17 mouse cellular contexts compared by ENCODE assay signal in genomic region chr19:56364563-56364962, GRCm38 (mm10). TPM values are rescaled to one million over a fixed set of nuclear protein-coding genes. Genes with fewer than 3 reads are reported as not detected.
DNase-seq lines count a peak whose midpoint lies in the region; ATAC-seq lines count a peak whose summit lies in the region.
"Had no signal": no experiment of that assay in that cellular context is flagged by ENCODE, and none has a peak within 500 bp of the region (broad histone marks: within the 10 kb centered on the region; RNA-seq: fewer than 3 reads in every experiment).

No protein-coding gene starts in this region.

- H3K27me3 ChIP-seq in kidney, embryonic 16.5 days (ENCODE audit: insufficient read depth, low read length) = no peaks in the 10 kb centered on the region
- no peaks in the 10 kb centered on the region for H3K27me3 ChIP-seq in lung, embryonic 16.5 days (ENCODE audit: control insufficient read depth, insufficient read depth, low read depth, low read length)
- no peaks in the 10 kb centered on the region for H3K27me3 ChIP-seq in stomach, embryonic 15.5 days (replicated peaks)
- H3K27me3 ChIP-seq in heart, embryonic 10.5 days (ENCODE audit: insufficient read depth, poor library complexity, severe bottlenecking) = no peaks in the 10 kb centered on the region
- H3K27me3 ChIP-seq: embryonic facial prominence, embryonic 13.5 days; forebrain, embryonic 12.5 days; hindbrain, embryonic 13.5 days had no signal

- H3K4me3 ChIP-seq in kidney, embryonic 16.5 days (ENCODE audit: low read length) = no peak overlapping the region
- H3K4me3 ChIP-seq in lung, embryonic 16.5 days (ENCODE audit: low read length) = no peak overlapping the region
- H3K4me3 ChIP-seq in stomach, embryonic 15.5 days (replicated peaks) = no peak overlapping the region
- H3K4me3 ChIP-seq in heart, embryonic 10.5 days = no peak overlapping the region
- H3K4me3 ChIP-seq: embryonic facial prominence, embryonic 13.5 days; forebrain, embryonic 12.5 days; hindbrain, embryonic 13.5 days had no signal

- H3K36me3 ChIP-seq in kidney, embryonic 16.5 days (ENCODE audit: insufficient read depth, low read length) = no peaks in the 10 kb centered on the region
- H3K36me3 ChIP-seq in lung, embryonic 16.5 days (ENCODE audit: control insufficient read depth, insufficient read depth, low read length) = no peaks in the 10 kb centered on the region
- no peaks in the 10 kb centered on the region for H3K36me3 ChIP-seq in stomach, embryonic 15.5 days
- peaks cover 18% of the 10 kb centered on the region; the same call in 1 of the 2 replicates for H3K36me3 ChIP-seq in heart, embryonic 10.5 days
- H3K36me3 ChIP-seq: embryonic facial prominence, embryonic 13.5 days; forebrain, embryonic 12.5 days; hindbrain, embryonic 13.5 days had no signal

- no peak overlapping the region for H3K9ac ChIP-seq in kidney, embryonic 16.5 days (replicated peaks; ENCODE audit: low read length)
- H3K9ac ChIP-seq in lung, embryonic 16.5 days (ENCODE audit: low read length) = no peak overlapping the region
- H3K9ac ChIP-seq in stomach, embryonic 15.5 days = no peak overlapping the region
- H3K9ac ChIP-seq: embryonic facial prominence, embryonic 13.5 days; forebrain, embryonic 12.5 days; hindbrain, embryonic 13.5 days had no signal

- intact Hi-C loops in heart, postnatal 10 days (cut with DNase I) = no loop called here

- 49% methylated on average over 8 of the region's 8 CpGs for WGBS in kidney, embryonic 16.5 days
- WGBS in lung, embryonic 16.5 days = 51% methylated on average over 8 of the region's 8 CpGs
- WGBS in stomach, embryonic 15.5 days = 48% methylated on average over 8 of the region's 8 CpGs
- 88% methylated on average over 8 of the region's 8 CpGs for WGBS in heart, embryonic 10.5 days

- H3K27ac ChIP-seq in kidney, embryonic 16.5 days (ENCODE audit: low read length) = 0 out of 2 replicates have a peak overlapping the region, but pooled peaks have one; percentile 52
- H3K27ac ChIP-seq in lung, embryonic 16.5 days (ENCODE audit: low read length) = peak overlapping the region; percentile 41; the same call in 1 of the 2 replicates
- H3K27ac ChIP-seq in stomach, embryonic 15.5 days = peak overlapping the region; percentile 73
- no peak overlapping the region for H3K27ac ChIP-seq in heart, embryonic 10.5 days
- H3K27ac ChIP-seq: embryonic facial prominence, embryonic 13.5 days; forebrain, embryonic 12.5 days; hindbrain, embryonic 13.5 days had no signal

- peak; percentile 88 for DNase-seq in heart, adult 11 months
- no peak for DNase-seq in heart, postnatal 10 days
- no peak for DNase-seq in kidney, postnatal 14 days
- DNase-seq in lung, postnatal 4 days = no peak
- DNase-seq in heart, embryonic 10.5 days (ENCODE audit: low spot score) = no peak
- DNase-seq: adrenal gland, postnatal 14 days; cerebellum, adult 11-12 months; cerebellum, adult 9-10 months; cerebellum, postnatal 25 days; gastrocnemius, postnatal 25 days had no signal

- peaks cover 8% of the 10 kb centered on the region; the same call in 1 of the 2 replicates for H3K4me1 ChIP-seq in kidney, embryonic 16.5 days (ENCODE audit: insufficient read depth, low read length)
- H3K4me1 ChIP-seq in lung, embryonic 16.5 days (replicated peaks; ENCODE audit: control insufficient read depth, insufficient read depth, low read length) = peaks cover 16% of the 10 kb centered on the region
- peaks cover 14% of the 10 kb centered on the region for H3K4me1 ChIP-seq in stomach, embryonic 15.5 days
- no peaks in the 10 kb centered on the region for H3K4me1 ChIP-seq in heart, embryonic 10.5 days
- H3K4me1 ChIP-seq: embryonic facial prominence, embryonic 13.5 days; hindbrain, embryonic 13.5 days had no signal

- H3K4me2 ChIP-seq in kidney, embryonic 16.5 days (replicated peaks; ENCODE audit: low read depth, low read length) = peak overlapping the region; percentile 7; the same call in 1 of the 2 replicates
- H3K4me2 ChIP-seq in lung, embryonic 16.5 days (ENCODE audit: low read depth, low read length) = no peak overlapping the region
- no peak overlapping the region for H3K4me2 ChIP-seq in stomach, embryonic 15.5 days
- H3K4me2 ChIP-seq: embryonic facial prominence, embryonic 13.5 days; forebrain, embryonic 12.5 days; hindbrain, embryonic 13.5 days had no signal

- no peaks in the 10 kb centered on the region for H3K9me3 ChIP-seq in kidney, embryonic 16.5 days (ENCODE audit: low read length)
- H3K9me3 ChIP-seq in lung, embryonic 16.5 days (ENCODE audit: control insufficient read depth, low read length) = no peaks in the 10 kb centered on the region
- no peaks in the 10 kb centered on the region for H3K9me3 ChIP-seq in stomach, embryonic 15.5 days
- H3K9me3 ChIP-seq in heart, embryonic 10.5 days = no peaks in the 10 kb centered on the region
- H3K9me3 ChIP-seq: embryonic facial prominence, embryonic 13.5 days; forebrain, embryonic 12.5 days; hindbrain, embryonic 13.5 days had no signal

- ATAC-seq in kidney, embryonic 16.5 days (ENCODE audit: low FRiP score, low TSS enrichment) = 0 out of 2 replicates have a peak, but pooled peaks have one; percentile 63
- ATAC-seq in lung, embryonic 16.5 days (ENCODE audit: low read depth) = peak; percentile 68
- ATAC-seq in stomach, embryonic 15.5 days (ENCODE audit: insufficient read depth, low FRiP score, low read depth) = no peak; the same call in 1 of the 2 replicates
- ATAC-seq: forebrain, embryonic 16.5 days had no signal

RNA-seq across cellular contexts. Expression of gene Nrap, which starts 25.3 kb away (rescaled TPM):
- total RNA-seq in heart, postnatal 10 days (2021) = 100 to 1,000 TPM; 290 to 325 TPM
- 0.36 and 0.37 TPM in 2 replicates for polyA plus RNA-seq in kidney, embryonic 16.5 days (2015; fragmentation: Nextera tagmentation; extraction: Ambion mirVana)
- 1.1 TPM in 2 replicates for polyA plus RNA-seq in lung, embryonic 16.5 days (2015; fragmentation: Nextera tagmentation; extraction: Ambion mirVana)
- polyA plus RNA-seq in stomach, embryonic 15.5 days (2015; fragmentation: Nextera tagmentation; extraction: Ambion mirVana) = 0.36 and 0.43 TPM in 2 replicates
- 3.4 and 11.9 TPM in 2 replicates for polyA plus RNA-seq in heart, embryonic 10.5 days (2016; fragmentation: Nextera tagmentation; extraction: Ambion mirVana)

RNA-seq across cellular contexts. Expression of gene Casp7, which starts 32.4 kb away (rescaled TPM):
- 10 to 100 TPM; 20.7 to 23.8 TPM for total RNA-seq in heart, postnatal 10 days (2021)
- 26.6 and 27.2 TPM in 2 replicates for polyA plus RNA-seq in kidney, embryonic 16.5 days (2015; fragmentation: Nextera tagmentation; extraction: Ambion mirVana)
- 34.3 and 35.0 TPM in 2 replicates for polyA plus RNA-seq in lung, embryonic 16.5 days (2015; fragmentation: Nextera tagmentation; extraction: Ambion mirVana)
- 28.7 and 31.6 TPM in 2 replicates for polyA plus RNA-seq in stomach, embryonic 15.5 days (2015; fragmentation: Nextera tagmentation; extraction: Ambion mirVana)
- 25.1 and 31.6 TPM in 2 replicates for polyA plus RNA-seq in heart, embryonic 10.5 days (2016; fragmentation: Nextera tagmentation; extraction: Ambion mirVana)
